Mouse (Mus musculus): ENCODE measurements around the gene Cacnb2. TPM values are rescaled to one million over a fixed set of nuclear protein-coding genes. Genes with fewer than 3 reads are reported as not detected.

The Cacnb2 gene
- polyA plus RNA-seq, 1 experiment from 2014 or later, result 3.3 TPM

- H3K4me2 ChIP-seq (ENCODE audit: low read depth, low read length), result no peak overlapping the region
- H3K9me3 ChIP-seq (replicated peaks; ENCODE audit: control insufficient read depth, low read length), result no peaks in the 10 kb centered on the region
- 76% methylated on average over 4 of the region's 4 CpGs for WGBS
- H3K36me3 ChIP-seq (ENCODE audit: control insufficient read depth, insufficient read depth, low read length), result no peaks in the 10 kb centered on the region
- no peaks in the 10 kb centered on the region for H3K27me3 ChIP-seq (ENCODE audit: control insufficient read depth, insufficient read depth, low read length)
- no peak overlapping the region for H3K27ac ChIP-seq (ENCODE audit: low read length)
- no peak overlapping the region for H3K9ac ChIP-seq (ENCODE audit: low read length)
- no peak for ATAC-seq (ENCODE audit: insufficient read depth, low FRiP score)
- no peak overlapping the region for H3K4me3 ChIP-seq (replicated peaks; ENCODE audit: low read length)
- H3K4me1 ChIP-seq (ENCODE audit: control insufficient read depth, insufficient read depth, low read length), result no peaks in the 10 kb centered on the region
These were observed 386.5 kb downstream of the Cacnb2 start for GRCm38 (mm10) chr2:14989350-14989749.

GRCm38 (mm10) chr2:14992531-14992930 is 389.6 kb downstream of the Cacnb2 start:
- H3K27me3 ChIP-seq (ENCODE audit: control insufficient read depth, insufficient read depth, low read length), result no peaks in the 10 kb centered on the region
- 88% methylated on average over 4 of the region's 4 CpGs for WGBS

GRCm38 (mm10) chr2:14996036-14996435 is 393.1 kb downstream of the Cacnb2 start:
- H3K4me1 ChIP-seq (ENCODE audit: control insufficient read depth, insufficient read depth, low read length), result no peaks in the 10 kb centered on the region
- H3K4me3 ChIP-seq (replicated peaks; ENCODE audit: low read length), result no peak overlapping the region
- H3K36me3 ChIP-seq (ENCODE audit: control insufficient read depth, insufficient read depth, low read length), result 0 out of 2 replicates have a peak, but pooled peaks cover 4% of the 10 kb centered on the region
- WGBS, result 87% methylated on average over 4 of the region's 4 CpGs
- no peak overlapping the region for H3K9ac ChIP-seq (ENCODE audit: low read length)
- no peak for ATAC-seq (ENCODE audit: insufficient read depth, low FRiP score)
- no peaks in the 10 kb centered on the region for H3K27me3 ChIP-seq (ENCODE audit: control insufficient read depth, insufficient read depth, low read length)
- H3K27ac ChIP-seq (ENCODE audit: low read length), result no peak overlapping the region
- no peak overlapping the region for H3K4me2 ChIP-seq (ENCODE audit: low read depth, low read length)
- no peaks in the 10 kb centered on the region for H3K9me3 ChIP-seq (replicated peaks; ENCODE audit: control insufficient read depth, low read length)

More at GRCm38 (mm10) chr2:14992531-14992930, 389.6 kb downstream of the Cacnb2 start:
- H3K4me2 ChIP-seq (ENCODE audit: low read depth, low read length), result no peak overlapping the region
- ATAC-seq (ENCODE audit: insufficient read depth, low FRiP score), result no peak
- no peak overlapping the region for H3K27ac ChIP-seq (ENCODE audit: low read length)
- 0 out of 2 replicates have a peak, but pooled peaks cover 4% of the 10 kb centered on the region for H3K36me3 ChIP-seq (ENCODE audit: control insufficient read depth, insufficient read depth, low read length)
- no peak overlapping the region for H3K4me3 ChIP-seq (replicated peaks; ENCODE audit: low read length)
- H3K9ac ChIP-seq (ENCODE audit: low read length), result no peak overlapping the region
- H3K4me1 ChIP-seq (ENCODE audit: control insufficient read depth, insufficient read depth, low read length), result no peaks in the 10 kb centered on the region
- no peaks in the 10 kb centered on the region for H3K9me3 ChIP-seq (replicated peaks; ENCODE audit: control insufficient read depth, low read length)

GRCm38 (mm10) chr2:14997836-14998235 is 394.9 kb downstream of the Cacnb2 start:
- Histone ChIP-seq H3K4me3 (replicated peaks; ENCODE audit: low read length) (no peak overlapping the region), H3K4me1 (ENCODE audit: control insufficient read depth, insufficient read depth, low read length) (no peaks in the 10 kb centered on the region), H3K27me3 (ENCODE audit: control insufficient read depth, insufficient read depth, low read length) (no peaks in the 10 kb centered on the region), H3K4me2 (ENCODE audit: low read depth, low read length) (no peak overlapping the region), H3K27ac (ENCODE audit: low read length) (no peak overlapping the region), H3K9me3 (replicated peaks; ENCODE audit: control insufficient read depth, low read length) (no peaks in the 10 kb centered on the region), H3K36me3 (ENCODE audit: control insufficient read depth, insufficient read depth, low read length) (0 out of 2 replicates have a peak, but pooled peaks cover 4% of the 10 kb centered on the region), H3K9ac (ENCODE audit: low read length) (no peak overlapping the region)
- ATAC-seq (ENCODE audit: insufficient read depth, low FRiP score), result no peak
- WGBS, result 74% methylated on average over 5 of the region's 5 CpGs

- no peaks in the 10 kb centered on the region for H3K4me1 ChIP-seq (ENCODE audit: control insufficient read depth, insufficient read depth, low read length)
- no peaks in the 10 kb centered on the region for H3K27me3 ChIP-seq (ENCODE audit: control insufficient read depth, insufficient read depth, low read length)
- no peaks in the 10 kb centered on the region for H3K36me3 ChIP-seq (ENCODE audit: control insufficient read depth, insufficient read depth, low read length)
- 86% methylated on average over 3 of the region's 3 CpGs for WGBS
- H3K4me3 ChIP-seq (replicated peaks; ENCODE audit: low read length), result no peak overlapping the region
- no peak overlapping the region for H3K4me2 ChIP-seq (ENCODE audit: low read depth, low read length)
- H3K9me3 ChIP-seq (replicated peaks; ENCODE audit: control insufficient read depth, low read length), result no peaks in the 10 kb centered on the region
- no peak overlapping the region for H3K9ac ChIP-seq (ENCODE audit: low read length)
- ATAC-seq (ENCODE audit: insufficient read depth, low FRiP score), result no peak
- no peak overlapping the region for H3K27ac ChIP-seq (ENCODE audit: low read length)
These were observed 404.6 kb downstream of the Cacnb2 start for GRCm38 (mm10) chr2:15007531-15007930.

- H3K4me2 ChIP-seq (ENCODE audit: low read depth, low read length), result no peak overlapping the region
- no peak overlapping the region for H3K27ac ChIP-seq (ENCODE audit: low read length)
- no peaks in the 10 kb centered on the region for H3K4me1 ChIP-seq (ENCODE audit: control insufficient read depth, insufficient read depth, low read length)
- no peak overlapping the region for H3K9ac ChIP-seq (ENCODE audit: low read length)
- WGBS, result 77% methylated on average over 1 of the region's 1 CpGs
- no peaks in the 10 kb centered on the region for H3K27me3 ChIP-seq (ENCODE audit: control insufficient read depth, insufficient read depth, low read length)
- no peak overlapping the region for H3K4me3 ChIP-seq (replicated peaks; ENCODE audit: low read length)
- H3K36me3 ChIP-seq (ENCODE audit: control insufficient read depth, insufficient read depth, low read length), result no peaks in the 10 kb centered on the region
- no peak for ATAC-seq (ENCODE audit: insufficient read depth, low FRiP score)
- no peaks in the 10 kb centered on the region for H3K9me3 ChIP-seq (replicated peaks; ENCODE audit: control insufficient read depth, low read length)
These were observed 405.2 kb downstream of the Cacnb2 start for GRCm38 (mm10) chr2:15008072-15008471.

GRCm38 (mm10) chr2:15026817-15027216 is 423.9 kb downstream of the Cacnb2 start:
- Histone ChIP-seq H3K9me3 (replicated peaks; ENCODE audit: control insufficient read depth, low read length) (no peaks in the 10 kb centered on the region), H3K27ac (ENCODE audit: low read length) (no peak overlapping the region), H3K27me3 (ENCODE audit: control insufficient read depth, insufficient read depth, low read length) (no peaks in the 10 kb centered on the region), H3K36me3 (ENCODE audit: control insufficient read depth, insufficient read depth, low read length) (no peaks in the 10 kb centered on the region), H3K4me2 (ENCODE audit: low read depth, low read length) (no peak overlapping the region), H3K4me3 (replicated peaks; ENCODE audit: low read length) (no peak overlapping the region), H3K4me1 (ENCODE audit: control insufficient read depth, insufficient read depth, low read length) (no peaks in the 10 kb centered on the region), H3K9ac (ENCODE audit: low read length) (no peak overlapping the region)
- ATAC-seq (ENCODE audit: insufficient read depth, low FRiP score), result no peak
- 81% methylated on average over 3 of the region's 3 CpGs for WGBS

- Histone ChIP-seq H3K36me3 (ENCODE audit: control insufficient read depth, insufficient read depth, low read length) (peaks cover 2% of the 10 kb centered on the region; the same call in 1 of the 2 replicates), H3K4me1 (ENCODE audit: control insufficient read depth, insufficient read depth, low read length) (no peaks in the 10 kb centered on the region), H3K9me3 (replicated peaks; ENCODE audit: control insufficient read depth, low read length) (no peaks in the 10 kb centered on the region), H3K4me2 (ENCODE audit: low read depth, low read length) (no peak overlapping the region), H3K27ac (ENCODE audit: low read length) (no peak overlapping the region), H3K4me3 (replicated peaks; ENCODE audit: low read length) (no peak overlapping the region), H3K27me3 (ENCODE audit: control insufficient read depth, insufficient read depth, low read length) (no peaks in the 10 kb centered on the region), H3K9ac (ENCODE audit: low read length) (no peak overlapping the region)
- WGBS, result 63% methylated on average over 1 of the region's 1 CpGs
- ATAC-seq (ENCODE audit: insufficient read depth, low FRiP score), result no peak
These were observed 424.9 kb downstream of the Cacnb2 start for GRCm38 (mm10) chr2:15027816-15028215.

Data from stomach, embryonic 16.5 days (tissue).